Mouse (Mus musculus) retina, embryonic 14.5 days (tissue): ENCODE results near the gene Iqgap1.

ENCODE experiments used
- DNase-seq: peaks from one replicate; pipeline ENCODE4 v3.0.0-alpha.2; 2015; ENCODE audit warnings: low spot score

Iqgap1 gene

DNA sequence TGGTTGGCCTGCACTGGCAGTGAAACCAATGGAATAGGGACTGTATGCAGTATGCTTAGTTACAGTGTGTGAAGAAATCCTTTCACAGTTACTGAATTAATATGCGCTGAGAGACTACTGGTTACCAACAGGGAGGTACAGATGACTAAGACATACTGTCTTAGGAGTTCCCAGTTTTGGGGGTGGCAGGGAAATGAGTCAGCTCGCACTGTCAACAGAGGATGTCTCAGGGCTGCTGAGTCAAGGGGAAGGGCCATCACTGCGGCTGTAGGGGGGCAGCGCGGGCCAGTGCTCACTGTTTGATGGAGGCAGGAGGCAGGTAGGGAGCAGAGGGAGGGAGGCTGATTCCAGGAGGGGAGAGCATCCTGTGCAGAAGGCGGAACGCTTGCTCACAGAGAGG, 110.5 kb downstream of the Iqgap1 start:
- no peak for DNase-seq

DNA sequence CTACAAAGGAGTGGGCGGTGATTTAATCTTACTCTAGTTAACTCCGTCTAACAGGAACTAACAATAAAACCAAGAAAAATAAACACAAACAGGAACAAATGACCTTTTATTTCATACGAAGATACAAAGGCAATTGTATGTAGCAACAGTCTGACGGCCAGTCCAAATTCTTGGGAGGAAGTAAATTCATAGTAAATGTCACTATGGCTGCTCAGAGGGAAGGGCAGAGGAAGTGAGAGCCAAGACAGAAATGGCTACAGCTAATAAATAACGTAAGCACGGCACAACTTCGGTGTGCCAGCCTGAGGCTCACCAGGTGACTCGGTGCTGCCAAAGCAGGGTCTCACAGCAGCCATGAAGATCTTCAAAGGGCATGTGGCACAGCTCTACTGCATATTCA, 114.3 kb downstream of the Iqgap1 start:
- DNase-seq: no peak

DNA sequence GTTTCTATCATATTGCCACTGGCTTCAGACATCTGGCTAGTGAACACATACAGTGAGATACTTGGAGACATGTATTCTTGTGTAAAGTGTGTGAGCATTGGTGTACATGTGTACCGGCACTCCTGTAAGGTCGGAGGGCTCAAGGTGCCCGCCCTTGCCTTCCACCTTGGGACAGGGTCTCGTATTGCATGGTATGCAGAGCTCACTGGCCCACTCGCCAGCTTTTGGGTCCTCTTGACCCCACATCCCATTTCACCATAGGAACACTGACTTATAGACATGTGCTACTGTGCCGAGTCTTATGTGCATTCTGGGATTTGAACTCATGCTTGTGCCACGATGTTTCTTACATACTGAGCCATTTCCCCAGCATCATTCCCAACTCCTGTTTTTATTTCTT, 115.4 kb downstream of the Iqgap1 start:
- no peak for DNase-seq

DNA sequence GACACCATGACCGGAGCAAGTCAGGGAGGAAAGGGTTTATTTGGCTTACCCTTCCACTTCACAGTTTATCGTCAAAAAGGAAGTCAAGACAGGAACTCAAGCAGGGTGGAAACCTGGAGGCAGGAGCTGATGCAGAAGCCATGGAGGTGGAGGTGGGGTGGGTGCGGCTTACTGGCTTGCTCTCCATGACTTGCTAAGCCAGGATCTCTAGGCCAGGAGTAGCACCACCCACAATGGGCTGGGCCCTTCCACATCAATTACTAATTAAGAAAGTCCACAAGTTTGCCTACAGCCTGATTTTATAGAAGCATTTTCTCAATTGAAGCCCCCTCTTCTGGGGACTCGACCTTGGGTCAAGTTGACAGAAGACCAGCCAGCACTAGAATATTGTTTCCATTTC, 121.7 kb downstream of the Iqgap1 start:
- DNase-seq: no peak

DNA sequence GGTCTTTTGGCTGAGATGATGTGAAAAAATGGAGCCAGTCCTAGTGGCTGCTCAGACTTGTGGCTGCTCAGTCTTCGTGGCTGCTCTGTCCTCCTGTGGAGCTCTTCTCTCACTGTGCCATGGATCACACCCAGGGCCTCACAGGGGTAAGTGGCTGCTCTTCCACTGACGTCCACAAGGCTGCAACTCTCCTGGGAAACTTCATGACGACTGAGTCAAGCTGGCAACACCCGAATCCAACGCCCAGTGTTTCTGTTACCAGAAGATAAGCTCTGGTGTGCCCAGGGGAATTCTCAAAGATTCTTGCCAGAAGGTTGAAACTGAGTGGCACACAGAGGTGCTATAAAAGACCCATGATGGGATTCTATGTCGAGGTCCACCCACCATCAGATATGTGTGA, 123.3 kb downstream of the Iqgap1 start:
- no peak for DNase-seq

DNA sequence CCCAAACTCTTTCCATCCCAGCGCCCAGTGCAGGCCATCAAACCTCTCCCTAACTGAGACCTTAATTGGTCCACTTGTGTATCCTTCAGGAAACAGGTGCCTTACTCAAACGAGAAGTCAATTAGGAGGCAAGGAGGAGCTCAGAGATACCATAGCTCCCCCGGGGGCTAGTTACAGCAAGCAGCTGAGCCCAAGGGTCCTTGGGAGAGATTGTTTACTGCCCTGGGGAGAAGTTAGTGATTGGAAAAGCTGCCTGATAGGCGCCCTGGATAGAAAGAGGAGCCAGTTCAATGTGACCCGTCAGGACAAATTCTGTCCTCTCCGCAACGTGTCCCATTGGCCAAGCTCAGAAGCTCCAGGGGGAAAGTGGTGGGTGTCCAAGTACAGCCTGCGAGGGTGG, 126.1 kb downstream of the Iqgap1 start:
- no peak for DNase-seq

DNA sequence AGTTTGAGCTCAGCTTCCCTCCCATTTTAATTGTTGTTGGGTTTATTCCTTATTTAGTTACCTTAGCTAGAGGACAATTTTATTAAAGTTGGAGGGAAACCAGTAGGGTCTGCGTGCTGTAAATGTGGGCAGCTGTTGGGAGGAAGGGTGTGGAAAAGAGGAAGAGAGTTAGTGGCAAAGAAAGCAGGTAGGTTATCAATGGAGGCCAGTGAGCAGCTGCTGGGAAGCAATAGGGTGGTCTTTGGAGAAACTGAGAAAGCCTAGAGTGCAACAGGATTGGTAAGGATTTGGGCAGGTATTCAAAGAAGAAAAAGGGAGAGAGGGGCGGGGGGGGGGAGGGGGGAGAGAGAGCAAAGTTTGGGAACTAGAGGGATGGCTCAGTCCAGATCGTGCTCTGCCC, 126.8 kb downstream of the Iqgap1 start:
- no peak for DNase-seq

DNA sequence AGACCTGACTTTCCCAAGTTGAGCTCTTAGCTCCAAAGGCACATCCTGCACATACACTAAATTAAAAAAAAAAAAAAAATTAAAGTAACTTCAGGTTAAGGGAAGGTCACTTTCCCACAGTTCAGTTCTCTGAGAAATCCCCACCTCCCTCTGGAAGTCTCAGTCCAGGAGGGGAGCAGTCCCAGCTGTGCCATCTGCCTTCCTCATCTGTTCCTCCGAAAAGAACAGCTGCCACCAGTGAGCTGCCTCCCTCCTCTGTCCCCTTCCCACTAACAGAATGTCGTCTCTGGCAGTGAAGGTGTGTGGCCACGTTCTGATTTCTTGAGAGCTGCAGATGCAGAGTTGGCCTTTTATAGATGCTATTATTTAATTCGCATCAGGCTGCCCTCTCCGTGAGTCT, 127.9 kb downstream of the Iqgap1 start:
- DNase-seq: no peak

DNA sequence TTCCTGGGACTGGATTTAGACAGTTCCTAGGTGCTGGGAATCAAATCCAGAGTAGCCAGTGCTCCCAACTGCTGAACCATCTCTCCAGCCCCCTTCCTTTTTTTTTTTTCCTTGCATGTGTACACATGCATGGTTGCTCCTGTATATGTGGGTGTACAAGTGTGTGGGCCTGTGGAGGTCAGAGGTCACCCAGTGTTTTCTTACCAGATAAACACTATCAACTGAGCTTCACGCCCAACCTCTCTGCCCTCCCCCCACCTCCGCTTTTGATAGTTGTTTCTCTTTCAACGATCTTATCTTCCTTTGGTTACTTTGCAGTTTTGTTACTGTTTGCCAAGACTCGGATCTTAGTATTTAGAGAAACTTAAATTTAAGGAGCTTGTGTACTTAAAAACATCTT, 128.9 kb downstream of the Iqgap1 start:
- DNase-seq: no peak

DNA sequence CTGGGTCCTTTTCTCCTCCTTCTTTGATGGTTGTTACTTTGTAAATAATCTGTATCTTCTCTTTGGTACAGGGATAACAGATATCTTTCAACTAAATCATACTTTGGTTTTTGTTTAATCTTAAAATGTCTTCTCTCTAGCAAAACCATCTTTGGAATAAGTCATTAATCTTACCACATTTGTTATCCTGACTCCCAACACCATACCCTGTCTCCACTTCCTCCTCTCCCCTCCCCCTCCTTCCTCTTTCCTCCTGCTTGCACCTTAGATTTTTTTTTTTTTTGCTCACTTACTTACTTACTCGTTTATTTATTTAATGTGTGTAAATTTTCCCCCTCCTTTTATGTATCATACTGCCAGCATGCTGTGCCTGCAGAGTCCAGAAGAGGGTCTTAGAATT, 129.4 kb downstream of the Iqgap1 start:
- no peak for DNase-seq

DNA sequence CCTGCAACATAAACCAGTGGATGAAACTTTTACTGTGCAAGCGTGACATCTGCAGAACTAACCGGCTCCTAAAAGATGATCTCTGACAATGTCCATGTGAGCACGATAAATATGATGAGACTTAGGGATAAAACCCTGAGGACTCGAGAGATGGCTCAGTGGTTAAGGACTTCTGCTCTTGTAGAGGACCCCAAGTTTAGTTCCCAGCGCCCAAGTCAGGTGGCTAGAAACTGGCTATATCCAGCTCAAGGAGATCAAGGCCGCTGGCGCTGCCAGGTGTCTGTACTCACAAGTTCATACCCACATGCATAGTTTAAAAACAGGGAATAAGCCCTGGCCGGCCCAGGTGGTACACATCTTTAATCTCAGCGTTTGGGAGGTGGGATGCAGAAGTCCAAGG, 133.3 kb downstream of the Iqgap1 start:
- DNase-seq: no peak

DNA sequence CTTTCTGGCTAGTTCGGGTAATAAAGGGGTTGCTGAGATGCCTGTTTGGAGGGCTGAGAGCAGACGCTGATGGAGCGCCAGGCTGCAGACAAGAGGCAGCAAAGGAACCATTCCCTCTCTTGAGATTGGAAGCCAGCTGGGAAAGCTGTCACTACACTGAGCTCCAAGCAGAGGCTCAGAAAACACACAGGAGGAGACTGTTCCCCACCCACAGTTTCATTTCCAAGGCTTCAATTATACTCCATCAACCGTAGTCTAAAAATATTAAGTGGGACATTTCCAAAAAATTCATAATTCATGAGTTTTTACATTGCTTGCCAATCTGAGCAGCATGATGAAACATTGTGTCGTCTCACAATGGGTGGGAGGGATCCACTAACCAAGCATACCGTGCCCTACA, 134.6 kb downstream of the Iqgap1 start:
- DNase-seq: no peak

DNA sequence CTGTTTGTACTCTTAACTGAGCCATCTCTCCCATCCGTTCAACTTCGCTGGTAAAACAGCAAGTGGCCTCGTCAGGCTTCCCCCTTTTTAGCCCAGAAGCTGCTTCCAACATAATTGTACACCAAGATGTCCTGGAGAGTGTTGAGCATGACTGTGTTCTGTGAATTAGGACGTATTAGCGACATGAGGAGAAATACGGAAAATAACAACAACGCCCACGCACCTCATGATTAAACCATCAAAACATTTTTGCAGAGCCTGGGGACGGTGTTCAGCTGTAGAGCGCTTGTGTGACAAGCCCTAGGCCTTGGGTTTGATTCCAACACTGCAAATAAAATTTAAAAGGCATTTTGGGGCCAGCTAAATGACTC, 136.6 kb downstream of the Iqgap1 start:
- DNase-seq: no peak

DNA sequence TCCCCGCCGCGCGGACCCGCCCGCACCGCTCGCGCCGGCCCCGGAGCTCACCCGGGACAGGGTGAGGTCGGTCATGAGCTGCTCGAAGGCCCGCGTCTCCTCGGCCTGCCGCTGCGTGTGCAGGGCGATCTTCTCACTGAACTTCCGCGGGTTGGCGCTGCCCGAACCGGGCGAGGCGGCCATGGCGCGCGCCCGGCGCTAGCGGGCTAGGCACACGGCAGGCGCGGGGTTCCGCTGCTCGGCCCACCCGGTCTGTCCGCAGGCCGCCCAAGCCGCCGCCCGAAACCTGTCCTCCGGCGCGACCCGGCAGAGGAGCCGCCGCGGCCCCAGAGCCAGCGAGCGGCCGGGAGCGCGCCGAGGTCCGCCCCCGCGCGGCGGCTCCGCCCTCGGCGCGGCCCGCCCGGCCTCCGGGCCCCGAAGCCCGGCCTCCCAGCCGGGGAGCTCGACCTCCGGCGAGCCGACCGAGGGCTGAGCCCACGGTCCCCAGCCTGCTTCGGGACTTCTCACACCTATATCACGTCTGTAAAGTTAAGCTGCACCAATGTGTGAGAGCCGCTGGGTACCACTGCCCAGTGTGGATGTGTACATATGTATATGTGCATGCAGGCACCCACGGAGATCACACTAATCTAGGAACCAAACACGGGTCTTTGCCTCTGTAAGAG, 137.1 kb downstream of the Iqgap1 start, which contains the start of gene Crtc3:
TSS of gene Crtc3 (minus strand) at position 322 of the 665 bp plus-strand sequence.
- DNase-seq: peak; percentile 70

DNA sequence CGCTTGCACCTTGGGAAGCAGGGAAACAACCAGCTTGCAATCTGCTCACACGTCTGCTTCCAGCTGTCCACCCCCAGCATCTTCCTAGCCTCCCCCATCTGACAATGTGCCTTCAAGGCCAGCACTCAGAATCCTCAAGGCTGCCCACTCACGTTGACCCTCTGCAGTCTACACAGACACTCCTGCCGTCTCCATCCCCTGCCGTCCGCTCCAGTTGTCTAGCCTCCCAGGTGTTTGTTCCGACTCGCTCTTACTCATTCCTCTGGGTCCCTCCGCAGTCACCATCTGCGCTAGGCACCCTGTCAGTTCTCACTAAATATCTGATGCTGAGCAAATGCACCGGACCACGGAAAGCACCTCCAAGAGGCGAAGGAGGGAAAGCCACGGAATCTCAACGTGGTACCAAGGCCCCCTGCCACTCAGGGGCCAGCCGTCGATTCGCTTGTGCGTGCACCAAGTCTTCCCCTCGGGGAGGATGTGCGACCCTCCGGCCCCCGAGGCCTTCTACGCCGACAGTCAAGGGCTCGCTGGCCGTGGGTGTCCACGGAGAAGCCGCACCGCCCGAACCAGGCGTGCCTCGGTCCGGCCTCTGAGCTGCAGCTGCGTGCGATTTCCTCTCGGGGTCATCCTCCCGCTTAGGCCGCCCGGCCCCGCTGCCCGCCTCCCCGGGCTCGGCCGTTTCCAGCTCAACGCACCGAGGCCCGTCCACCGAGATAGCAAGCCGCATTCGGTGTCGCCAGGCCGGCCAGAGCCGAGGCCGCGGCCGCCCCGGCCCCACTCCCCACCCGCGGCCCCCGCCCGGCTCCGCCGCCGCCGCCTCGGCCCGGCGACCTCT, 137.8 kb downstream of the Iqgap1 start:
- DNase-seq: peak; percentile 80

DNA sequence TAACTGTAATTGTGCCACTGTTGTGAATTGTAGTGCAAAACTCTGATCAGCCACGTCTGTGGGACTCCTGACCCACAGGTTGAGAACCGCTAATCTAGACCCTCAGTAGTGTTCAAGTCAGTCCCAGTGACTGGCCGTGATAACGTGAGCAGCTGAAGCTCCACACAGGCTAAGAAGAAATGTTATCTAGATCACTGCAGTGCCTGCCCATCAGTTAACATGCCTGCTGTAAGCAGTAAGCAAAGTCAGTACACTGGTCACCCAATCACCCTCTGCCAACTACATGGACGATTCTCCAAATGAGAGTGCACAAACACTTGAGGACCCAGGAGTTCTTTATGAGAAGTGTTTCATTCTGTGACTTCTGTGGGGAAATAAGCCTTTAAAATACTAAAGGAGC, 140.1 kb downstream of the Iqgap1 start:
- DNase-seq: no peak

DNA sequence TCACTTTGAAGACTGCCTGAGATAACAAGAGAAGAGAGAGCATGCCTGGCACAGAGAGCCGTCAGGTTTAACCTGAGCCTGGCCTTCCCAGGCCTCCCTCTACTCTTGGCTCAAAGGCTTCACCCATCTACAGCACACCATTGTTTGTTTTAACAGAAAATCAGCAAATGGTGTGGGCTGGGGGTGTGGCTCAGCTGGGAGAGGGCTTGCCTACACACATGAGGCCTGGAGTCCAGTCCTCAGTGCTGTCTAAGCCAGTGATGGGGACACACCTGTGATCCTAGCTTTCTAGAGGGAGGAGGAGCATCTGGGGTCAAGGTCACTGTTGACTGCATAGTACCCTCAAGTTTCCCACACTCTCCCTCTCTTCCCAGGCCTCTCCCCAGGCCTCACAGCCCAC, 143.1 kb downstream of the Iqgap1 start:
- DNase-seq: no peak

DNA sequence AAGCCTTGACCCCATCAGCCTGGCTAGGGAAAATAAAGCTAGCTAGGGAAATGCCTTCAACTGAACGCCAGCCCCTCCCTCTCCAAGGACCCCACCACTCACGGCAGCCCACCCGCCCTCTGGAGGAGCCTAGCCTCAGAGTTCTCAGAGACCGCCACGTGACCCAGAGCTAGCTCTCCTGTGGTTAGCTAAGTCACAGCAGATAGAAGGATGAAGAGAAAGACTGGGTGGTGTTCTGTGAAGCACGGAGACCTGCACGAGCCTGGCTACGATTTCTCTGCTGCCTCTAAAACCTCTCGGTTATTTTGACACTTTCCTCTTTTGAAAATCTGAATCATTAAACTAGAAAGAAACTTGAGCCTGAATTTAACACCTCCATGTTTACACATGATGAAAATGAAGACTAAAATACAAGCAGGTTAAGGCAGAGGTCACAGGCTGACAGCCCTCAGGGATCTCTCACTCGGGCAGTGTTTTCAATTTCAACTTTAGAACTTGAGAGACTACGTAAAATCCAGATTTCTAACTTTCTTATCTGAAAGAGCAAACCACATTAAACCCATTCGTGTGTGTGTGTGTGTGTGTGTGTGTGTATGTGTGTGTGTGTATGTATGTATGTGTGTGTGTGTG, 145.4 kb downstream of the Iqgap1 start:
- DNase-seq: peak; percentile 52

DNA sequence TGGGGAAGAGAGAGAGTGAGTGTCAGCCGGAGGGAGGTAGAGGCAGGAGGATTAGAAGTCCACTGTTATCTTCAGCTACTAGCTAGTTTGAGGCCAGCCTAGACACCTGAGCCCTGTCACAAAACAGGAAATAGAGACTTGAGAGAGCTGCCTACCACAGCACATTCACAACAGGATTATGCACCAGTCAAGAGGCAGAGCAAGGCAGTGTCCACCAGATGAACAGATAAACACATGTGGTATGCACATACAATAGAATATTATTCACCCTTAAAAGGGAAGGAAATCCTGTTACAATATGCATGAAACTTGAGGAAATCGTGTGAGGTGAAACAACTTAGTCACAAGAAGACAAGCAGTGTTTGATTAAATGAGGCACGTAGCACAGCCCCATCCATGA, 153.5 kb downstream of the Iqgap1 start:
- DNase-seq: no peak

DNA sequence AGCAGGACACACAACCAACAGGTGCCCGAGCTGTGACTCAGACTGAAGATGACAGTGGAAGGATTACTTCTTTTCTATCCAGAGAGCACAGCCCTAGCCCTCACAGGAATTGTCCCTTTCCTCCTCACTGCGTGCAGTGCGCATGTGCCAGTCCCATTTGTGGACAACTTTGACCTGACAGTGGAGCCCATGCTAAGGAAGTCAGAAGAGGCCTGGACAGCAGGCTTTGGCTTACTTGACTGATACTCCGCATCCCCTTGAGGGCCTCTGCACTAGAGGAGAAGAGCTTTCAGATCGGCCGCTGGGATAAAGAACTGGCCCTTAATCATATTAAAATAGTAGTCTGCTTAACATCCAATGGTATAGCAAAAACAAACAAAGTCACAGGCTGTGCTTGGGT, 154.9 kb downstream of the Iqgap1 start:
- no peak for DNase-seq

DNA sequence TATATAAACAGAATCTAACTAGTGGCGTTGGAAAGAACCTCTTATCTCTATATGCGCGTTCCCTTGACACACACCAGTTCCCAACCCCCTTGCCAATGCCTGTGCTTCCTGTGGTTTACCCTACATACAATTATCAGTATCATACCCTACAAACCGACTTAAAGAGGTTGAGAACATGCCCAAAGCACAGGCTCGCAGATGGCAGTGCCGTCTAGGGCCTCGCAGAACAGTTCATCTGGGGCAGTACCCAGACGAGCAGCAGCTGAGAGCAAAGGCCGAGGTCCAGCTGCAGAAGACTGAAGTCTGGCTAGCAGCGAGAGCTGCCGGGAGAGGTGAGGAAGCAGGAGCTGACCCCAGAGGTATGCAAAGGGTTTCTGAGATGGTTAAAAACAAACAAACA, 158.6 kb downstream of the Iqgap1 start:
- no peak for DNase-seq

DNA sequence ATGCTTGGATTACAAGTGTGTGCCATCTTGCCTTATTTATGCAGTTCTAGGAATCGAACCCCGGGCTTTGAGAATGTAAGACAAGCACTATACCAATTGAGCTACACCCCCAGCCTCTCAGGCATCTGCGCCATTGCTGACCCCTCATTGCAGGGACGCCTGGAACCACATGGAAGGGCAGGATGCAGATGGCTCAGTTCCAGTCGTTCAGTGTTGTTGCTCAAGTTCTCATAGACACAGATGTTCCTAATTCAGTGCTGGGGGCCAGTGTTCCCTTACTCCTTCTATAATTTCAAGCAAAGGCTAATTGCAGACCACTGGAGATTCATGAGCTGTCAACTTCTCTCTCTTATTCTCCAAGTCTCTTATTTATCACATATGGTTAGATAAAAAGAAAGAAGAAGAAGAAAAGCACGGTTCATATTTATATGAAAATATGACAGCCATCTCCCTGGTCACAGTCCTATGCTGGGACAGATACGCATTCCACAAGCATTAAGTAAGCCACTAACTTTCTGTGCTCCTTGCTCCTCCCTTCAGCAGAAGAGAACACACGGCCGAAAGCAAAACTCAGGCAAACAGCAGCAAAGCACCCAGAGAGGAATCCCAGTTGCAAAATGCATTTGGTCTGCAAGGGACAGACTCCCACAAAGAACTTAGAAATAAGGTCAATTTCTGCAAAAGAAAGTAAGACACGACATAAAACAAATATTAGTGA, 159.4 kb downstream of the Iqgap1 start:
- no peak for DNase-seq
